Mouse (Mus musculus): ENCODE measurements around the gene Cfap65. TPM values are rescaled to one million over a fixed set of nuclear protein-coding genes. Genes with fewer than 3 reads are reported as not detected.

The Cfap65 gene
- polyA plus RNA-seq, 3 experiments from 2014 or later, result not detected

- no peak for ATAC-seq
Measured at GRCm38 (mm10) chr1:74882055-74882734, 53.2 kb downstream of the Cfap65 start.

- ATAC-seq, result no peak
Measured at GRCm38 (mm10) chr1:74880785-74881360, 54.5 kb downstream of the Cfap65 start.

GRCm38 (mm10) chr1:74877199-74877598 is 58.2 kb downstream of the Cfap65 start:
- no peak for ATAC-seq

GRCm38 (mm10) chr1:74872218-74872617 is 63.2 kb downstream of the Cfap65 start:
- no peak for ATAC-seq

DNA sequence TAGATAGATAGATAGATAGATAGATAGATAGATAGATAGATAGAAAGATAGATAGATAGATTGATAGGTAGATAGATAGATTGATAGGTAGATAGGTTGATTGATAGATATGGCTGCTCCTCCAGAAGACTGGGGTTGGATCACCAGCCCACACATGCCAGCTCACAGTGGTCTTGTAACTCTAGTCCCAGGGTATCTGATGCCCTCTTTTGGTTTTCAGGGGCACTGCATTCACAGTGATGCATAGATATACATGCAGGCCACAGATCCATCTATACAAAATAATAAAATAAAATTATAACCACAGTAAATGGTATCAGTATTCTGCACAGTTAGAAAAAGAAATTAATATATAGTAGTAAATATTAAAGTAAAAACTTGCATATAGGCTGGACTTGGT is 73.6 kb downstream of the Cfap65 start:
- ATAC-seq, result no peak

DNA sequence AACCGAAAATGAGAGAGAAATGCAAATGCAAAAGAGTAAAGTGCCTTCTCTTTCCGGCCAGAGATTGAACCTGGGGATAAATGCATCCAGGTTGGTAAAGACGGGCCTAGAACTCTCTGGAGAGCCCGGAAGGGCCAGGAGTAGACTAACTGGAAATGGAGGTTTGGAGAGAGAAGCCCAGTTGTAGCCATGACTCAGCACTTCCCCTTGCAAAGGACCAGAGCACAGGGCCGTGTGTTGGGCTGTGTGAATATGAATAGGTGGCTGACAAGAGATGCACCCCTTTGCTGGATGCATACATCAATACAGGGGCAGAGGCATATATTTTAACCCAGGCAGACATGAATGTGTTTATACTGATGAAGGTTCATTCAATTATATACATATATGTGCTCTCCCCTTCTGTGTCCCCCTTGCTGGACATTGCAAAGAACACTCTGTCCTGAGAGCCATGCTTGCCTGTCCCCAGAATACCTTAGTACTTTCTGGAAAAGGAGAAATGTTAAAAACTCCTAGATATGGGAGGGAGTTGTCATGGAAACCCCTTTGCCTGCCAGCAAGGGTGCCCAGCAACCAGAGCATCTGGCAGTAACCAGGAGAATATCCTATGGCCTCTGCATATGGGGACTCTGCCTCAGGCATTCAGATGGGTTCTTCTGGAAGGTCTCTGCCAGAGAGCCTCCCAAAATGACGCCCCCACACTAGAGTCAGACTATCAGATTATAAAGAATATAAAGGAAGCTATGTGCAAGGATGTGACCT is 76.0 kb downstream of the Cfap65 start:
- ATAC-seq, result no peak

DNA sequence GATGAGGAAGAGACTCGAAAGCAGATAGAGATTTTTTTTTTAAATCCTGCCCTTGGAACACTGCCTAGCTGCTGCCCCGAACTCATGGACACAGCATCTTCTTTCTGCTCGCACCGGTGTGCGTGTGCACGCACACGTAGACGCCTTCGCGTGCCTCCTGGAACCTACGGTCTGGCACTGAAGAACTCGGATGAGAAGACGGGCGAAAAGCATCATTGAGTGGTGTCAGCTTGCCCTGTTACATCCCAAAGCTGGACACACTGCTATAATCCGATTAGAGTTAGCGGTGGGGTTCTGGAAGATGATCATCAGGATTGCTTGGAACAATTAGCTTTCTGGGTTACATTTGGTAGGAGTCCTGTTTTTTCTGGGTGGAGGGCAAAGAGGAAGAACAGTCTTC is 76.6 kb downstream of the Cfap65 start:
- no peak for ATAC-seq

DNA sequence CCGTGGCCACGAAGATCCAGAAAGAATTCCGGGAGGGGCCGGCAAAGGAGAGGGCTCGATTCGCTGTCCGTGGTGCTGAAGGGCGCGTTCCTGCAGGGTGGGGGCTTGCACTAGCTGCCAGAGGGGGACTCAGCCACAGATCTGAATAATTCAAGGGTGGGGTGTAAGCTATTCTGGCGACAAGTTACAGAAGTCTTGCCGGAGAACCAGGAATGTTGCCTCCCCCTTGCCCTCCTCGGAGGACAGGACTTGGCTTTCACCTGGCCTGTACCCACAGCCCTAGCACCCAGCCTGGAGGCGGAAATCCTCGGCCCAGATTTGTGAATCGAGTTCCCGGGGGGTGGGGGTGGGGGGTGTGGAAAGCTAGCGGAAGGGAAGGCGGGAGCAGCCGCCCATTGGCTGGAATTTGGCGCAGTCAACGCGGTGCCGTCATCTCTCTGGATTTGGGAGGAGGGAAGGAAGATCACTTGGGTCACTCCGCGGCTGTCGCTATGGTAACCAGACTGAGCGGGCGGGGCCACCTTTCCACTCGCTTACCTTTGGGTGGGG is 77.2 kb downstream of the Cfap65 start:
- ATAC-seq, result no peak

DNA sequence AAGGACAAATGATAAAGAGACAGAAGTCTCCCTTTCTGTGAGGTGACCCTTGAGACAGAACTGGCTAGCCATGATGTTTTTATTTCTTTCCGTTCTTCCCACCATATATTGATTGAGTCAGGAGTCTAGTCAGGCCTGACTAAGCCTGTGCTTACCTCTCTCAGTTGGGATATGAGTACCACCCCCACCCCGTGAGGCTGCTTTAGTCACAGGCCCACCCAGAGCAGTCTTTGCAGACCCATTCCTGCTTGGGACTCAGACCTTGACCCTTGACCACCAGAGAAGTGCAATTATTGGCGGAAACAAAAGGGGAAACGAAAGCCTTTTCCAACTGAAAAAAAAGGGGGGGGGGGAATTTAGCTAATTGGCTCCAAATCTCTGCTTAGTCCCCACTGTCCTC is 77.7 kb downstream of the Cfap65 start:
- no peak for ATAC-seq

- no peak for ATAC-seq
Measured at GRCm38 (mm10) chr1:74857201-74857600, 78.2 kb downstream of the Cfap65 start.

DNA sequence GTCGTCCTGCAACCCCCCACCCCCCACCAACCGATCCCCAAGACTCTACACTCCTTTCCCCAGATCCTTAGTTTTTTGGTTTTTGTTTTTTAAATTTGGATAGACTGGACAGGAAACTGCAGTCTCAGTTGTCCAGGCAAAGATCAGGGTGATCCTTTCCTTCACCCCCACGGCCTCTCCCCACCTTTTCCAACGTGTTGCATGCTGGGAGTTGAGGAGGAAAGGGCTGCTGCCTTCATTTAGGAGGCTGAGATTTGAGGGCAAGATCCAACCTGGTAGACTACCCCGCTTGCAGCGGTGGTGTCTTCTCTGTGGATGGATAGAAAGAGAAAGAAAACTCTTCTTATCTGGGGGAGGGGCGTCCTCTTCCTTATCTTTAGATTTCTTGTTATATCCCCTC is 78.6 kb downstream of the Cfap65 start:
- no peak for ATAC-seq

GRCm38 (mm10) chr1:74856439-74856720 is 79.0 kb downstream of the Cfap65 start:
- ATAC-seq, result no peak

DNA sequence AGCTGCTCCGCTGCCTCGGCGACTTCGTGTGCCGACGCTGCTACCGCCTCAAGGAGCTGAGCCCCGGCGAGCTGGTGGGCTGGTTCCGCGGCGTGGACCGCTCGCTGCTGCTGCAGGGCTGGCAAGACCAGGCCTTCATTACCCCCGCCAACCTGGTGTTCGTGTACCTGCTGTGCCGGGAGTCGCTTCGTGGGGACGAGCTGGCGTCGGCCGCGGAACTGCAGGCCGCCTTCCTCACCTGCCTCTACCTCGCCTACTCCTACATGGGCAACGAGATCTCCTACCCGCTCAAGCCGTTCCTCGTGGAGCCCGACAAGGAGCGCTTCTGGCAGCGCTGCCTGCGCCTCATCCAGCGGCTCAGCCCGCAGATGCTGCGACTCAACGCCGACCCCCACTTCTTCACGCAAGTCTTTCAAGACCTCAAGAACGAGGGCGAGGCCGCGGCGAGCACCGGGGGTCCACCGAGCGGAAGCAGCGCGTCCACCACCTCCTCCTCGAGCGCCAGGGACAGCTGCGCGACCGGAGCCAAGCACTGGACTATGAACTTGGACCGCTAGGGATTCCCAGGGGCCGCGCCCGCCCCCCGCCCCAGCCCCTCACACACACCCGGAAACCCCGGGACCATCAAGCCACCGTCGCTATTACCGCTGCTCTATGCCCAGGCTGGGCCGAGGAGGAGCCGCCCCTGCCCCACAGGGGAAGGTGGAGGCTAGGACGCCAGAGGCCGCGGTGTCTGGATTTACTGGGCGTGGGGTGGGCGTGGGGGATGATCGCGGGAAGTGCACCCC is 79.6 kb downstream of the Cfap65 start:
- ATAC-seq, result no peak

DNA sequence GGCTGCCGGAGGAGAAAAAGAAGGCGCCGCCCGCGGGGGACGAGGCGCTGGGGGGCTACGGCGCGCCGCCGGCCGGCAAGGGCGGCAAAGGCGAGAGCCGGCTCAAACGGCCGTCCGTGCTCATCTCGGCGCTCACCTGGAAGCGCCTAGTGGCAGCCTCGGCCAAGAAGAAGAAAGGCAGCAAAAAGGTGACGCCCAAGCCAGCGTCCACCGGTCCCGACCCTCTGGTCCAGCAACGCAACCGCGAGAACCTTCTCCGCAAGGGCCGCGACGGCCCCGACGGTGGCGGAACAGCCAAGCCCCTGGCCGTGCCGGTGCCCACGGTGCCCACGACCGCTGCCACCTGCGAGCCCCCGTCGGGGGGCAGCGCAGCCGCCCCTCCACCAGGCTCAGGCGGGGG is 80.2 kb downstream of the Cfap65 start:
- ATAC-seq, result no peak

GRCm38 (mm10) chr1:74854306-74855056 is 80.9 kb downstream of the Cfap65 start, which contains the start of gene Cdk5r2:
Cdk5r2 (plus strand) TSS chr1:74854934.
- ATAC-seq, result peak; percentile 84

Other genes with a start within 250 kb of the Cfap65 start
- 1 to 10 TPM in 1 of 3 experiments, not detected in 2; 1.4 TPM for gene Cyp27a1, start 222.0 kb downstream of the Cfap65 start, polyA plus RNA-seq (2017; shearing (Covaris generic))
- gene Prkag3, start 186.4 kb downstream of the Cfap65 start, polyA plus RNA-seq (2017; shearing (Covaris generic)), result not detected
- not detected for gene Wnt6, start 163.7 kb downstream of the Cfap65 start, polyA plus RNA-seq (2017; shearing (Covaris generic))
- gene Wnt10a, start 144.1 kb downstream of the Cfap65 start, polyA plus RNA-seq (2017; shearing (Covaris generic)), result under 1 TPM in 1 of 3 experiments, not detected in 2; 0.19 TPM
- gene Cdk5r2, start 80.7 kb downstream of the Cfap65 start, polyA plus RNA-seq (2017; shearing (Covaris generic)), result not detected
- not detected for gene Fev, start 50.2 kb downstream of the Cfap65 start, polyA plus RNA-seq (2017; shearing (Covaris generic))
- gene Cryba2, start 42.5 kb downstream of the Cfap65 start, polyA plus RNA-seq (2017; shearing (Covaris generic)), result not detected
- not detected for gene Ihh, start 16.1 kb upstream of the Cfap65 start, polyA plus RNA-seq (2017; shearing (Covaris generic))
- 1 to 10 TPM; 6.1 to 8.8 (median 7.6) TPM for gene Nhej1, start 189.6 kb upstream of the Cfap65 start, polyA plus RNA-seq (2017; shearing (Covaris generic))
- under 1 TPM in 1 of 3 experiments, not detected in 2; 0.47 TPM for gene Slc23a3, start 198.3 kb upstream of the Cfap65 start, polyA plus RNA-seq (2017; shearing (Covaris generic))
- 100 to 1,000 TPM; 120 to 140 (median 139) TPM for gene Cnppd1, start 207.1 kb upstream of the Cfap65 start, polyA plus RNA-seq (2017; shearing (Covaris generic))
- 10 to 100 TPM; 17.4 to 31.3 (median 20.3) TPM for gene Retreg2, start 207.2 kb upstream of the Cfap65 start, polyA plus RNA-seq (2017; shearing (Covaris generic))
- gene Zfand2b, start 233.0 kb upstream of the Cfap65 start, polyA plus RNA-seq (2017; shearing (Covaris generic)), result 10 to 100 TPM; 45.5 to 56.2 (median 50.2) TPM
- 1 to 10 TPM; 3.0 to 4.6 (median 4.4) TPM for gene Abcb6, start 244.8 kb upstream of the Cfap65 start, polyA plus RNA-seq (2017; shearing (Covaris generic))

Data from inflammation-experienced regulatory T-cells, adult 6 months (primary cell).